Mouse (Mus musculus) megakaryocyte, embryonic 14.5 days (primary cell): ENCODE data around the gene Slc18a3. TPM values are rescaled to one million over a fixed set of nuclear protein-coding genes. Genes with fewer than 3 reads are reported as not detected.

Source experiments
- H3K27me3 ChIP-seq: replicated peaks from 2 replicates; pipeline ENCODE3; 2012; ENCODE audit warnings: inconsistent platforms
- H3K36me3 ChIP-seq: replicated peaks from 2 replicates; pipeline ENCODE3; 2012; ENCODE audit warnings: low read length, inconsistent platforms, mixed read lengths
- H3K4me1 ChIP-seq: 2 replicates; pipeline ENCODE4 v1.6.1; 2012; ENCODE audit warnings: inconsistent platforms
- H3K4me3 ChIP-seq: replicated peaks from 2 replicates; pipeline ENCODE3; 2012; ENCODE audit warnings: moderate library complexity, mild to moderate bottlenecking, inconsistent platforms
- H3K9me3 ChIP-seq: 2 replicates; pipeline ENCODE4 v1.6.1; 2012; ENCODE audit warnings: inconsistent platforms
- FLI1 ChIP-seq: IDR thresholded peaks from 2 replicates; pipeline ENCODE4 v1.6.1; 2012; ENCODE audit warnings: low read length, inconsistent platforms, mixed read lengths
- GATA1 ChIP-seq: IDR thresholded peaks from 3 replicates; pipeline ENCODE4 v1.6.1; 2012; ENCODE audit warnings: mixed read lengths, low read length, inconsistent platforms, borderline replicate concordance
- polyA plus RNA-seq: library from polyadenylated mRNA; stranded (reverse); fragments of >175 nt; gene quantifications from 2 replicates; pipeline ENCODE4 v1.2.3, GENCODE M21; 2012; ENCODE audit warnings: low replicate concordance; ENCODE audit not compliant: insufficient read depth

Slc18a3 gene
- polyA plus RNA-seq, 1 experiment: not detected

DNA sequence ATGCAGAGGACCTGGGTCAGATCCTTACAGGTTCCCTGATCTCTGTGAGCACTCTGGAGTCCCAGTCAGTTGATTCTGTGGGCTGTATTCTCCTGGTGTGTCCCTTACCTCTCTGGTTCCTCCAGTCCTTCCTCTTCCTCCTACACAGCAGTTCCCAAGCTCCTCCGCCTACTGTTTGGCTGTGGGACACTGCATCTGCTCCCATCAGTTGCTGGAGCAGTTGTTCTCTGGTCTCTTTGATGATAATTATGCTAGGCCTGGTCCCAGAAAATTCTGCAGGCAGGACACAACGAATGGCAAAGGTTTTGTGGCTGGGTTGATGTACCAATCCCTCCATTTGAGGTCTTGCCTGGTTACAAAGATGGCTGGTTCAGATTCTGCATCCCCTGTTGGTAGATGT is 36.7 kb upstream of the Slc18a3 start:
- Histone ChIP-seq H3K36me3 (no peaks in the 10 kb centered on the region), H3K4me1 (peaks cover 67% of the 10 kb centered on the region), H3K27me3 (peaks cover 2% of the 10 kb centered on the region), H3K9me3 (no peaks in the 10 kb centered on the region), H3K4me3 (no peak overlapping the region)
- TF ChIP-seq FLI1: no peak
- no peak for TF ChIP-seq GATA1

DNA sequence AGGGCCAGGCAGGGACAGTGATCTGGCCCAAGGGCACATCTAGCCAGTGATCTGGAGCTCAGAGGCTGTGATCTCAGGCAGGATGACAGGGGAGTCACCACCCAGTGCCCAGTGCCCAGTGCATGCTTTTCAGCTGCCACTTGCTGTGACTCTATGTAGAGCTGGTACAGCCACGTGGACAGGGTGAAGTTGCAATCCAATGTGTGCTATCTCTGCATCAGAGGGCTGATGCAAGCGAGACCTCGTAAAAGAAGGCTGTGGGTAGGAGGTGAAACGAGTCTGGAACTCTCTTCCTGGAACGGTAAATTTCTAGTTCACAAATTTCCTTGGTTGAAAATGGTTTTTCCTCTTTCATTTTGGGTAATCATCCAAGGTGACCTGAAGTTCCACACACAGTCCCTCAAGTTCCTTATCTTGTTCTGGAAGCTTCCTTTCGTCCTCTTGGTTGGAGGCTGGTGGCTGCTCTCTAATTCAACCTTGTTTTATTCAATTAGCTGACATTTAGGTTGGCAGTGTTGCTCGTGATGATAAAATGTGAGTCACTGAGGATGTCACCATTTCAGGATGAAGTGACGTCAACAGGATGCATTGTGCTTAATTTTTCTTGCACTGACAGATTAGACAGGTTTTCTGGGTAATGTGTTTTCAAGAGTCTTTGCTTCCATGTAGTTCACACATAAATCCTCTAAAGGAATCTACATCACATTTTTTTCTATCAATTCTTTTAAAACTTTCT is 31.6 kb upstream of the Slc18a3 start:
- Histone ChIP-seq H3K4me1 (peaks cover 63% of the 10 kb centered on the region), H3K27me3 (peaks cover 6% of the 10 kb centered on the region), H3K36me3 (no peaks in the 10 kb centered on the region), H3K9me3 (no peaks in the 10 kb centered on the region), H3K4me3 (peak overlapping the region; percentile 33)
- TF ChIP-seq FLI1: no peak
- no peak for TF ChIP-seq GATA1

GRCm38 (mm10) chr14:32492521-32492920 is 27.9 kb upstream of the Slc18a3 start:
- Histone ChIP-seq H3K4me1 (peaks cover 44% of the 10 kb centered on the region), H3K9me3 (peaks cover 12% of the 10 kb centered on the region), H3K27me3 (peaks cover 25% of the 10 kb centered on the region), H3K36me3 (no peaks in the 10 kb centered on the region), H3K4me3 (peak overlapping the region; percentile 88)
- TF ChIP-seq FLI1: no peak
- no peak for TF ChIP-seq GATA1

DNA sequence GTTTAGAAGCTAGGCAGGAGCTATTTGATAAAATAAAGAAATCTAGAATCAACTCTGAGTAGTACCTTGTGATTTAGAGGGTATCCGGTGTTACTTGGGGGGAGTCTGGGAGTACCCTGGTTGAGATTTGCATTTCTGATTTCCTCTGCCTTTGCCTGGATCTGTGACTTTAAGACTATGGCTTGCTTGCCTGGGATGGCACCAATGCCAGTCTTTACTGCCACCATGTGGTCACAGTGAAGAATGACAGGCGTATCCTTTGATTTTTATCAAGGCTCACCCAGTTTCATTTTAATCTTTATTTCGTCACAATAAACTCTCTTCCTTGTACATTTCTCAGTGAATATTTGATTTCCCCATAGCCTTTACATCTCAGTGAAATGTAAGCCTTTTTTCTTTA is 17.4 kb upstream of the Slc18a3 start:
- H3K36me3 ChIP-seq: no peaks in the 10 kb centered on the region
- no peaks in the 10 kb centered on the region for H3K9me3 ChIP-seq
- no peak for TF ChIP-seq GATA1
- no peak for TF ChIP-seq FLI1
- peaks cover 9% of the 10 kb centered on the region; the same call in 1 of the 2 replicates for H3K4me1 ChIP-seq
- H3K4me3 ChIP-seq: no peak overlapping the region
- H3K27me3 ChIP-seq: peaks cover 63% of the 10 kb centered on the region

- TF ChIP-seq FLI1 (no peak), GATA1 (no peak)
- H3K27me3 ChIP-seq: peaks cover 60% of the 10 kb centered on the region
- H3K4me3 ChIP-seq: no peak overlapping the region
- no peaks in the 10 kb centered on the region for H3K36me3 ChIP-seq
- no peaks in the 10 kb centered on the region for H3K4me1 ChIP-seq
- no peaks in the 10 kb centered on the region for H3K9me3 ChIP-seq
Measured at GRCm38 (mm10) chr14:32477581-32477980, 12.9 kb upstream of the Slc18a3 start.

- Histone ChIP-seq H3K9me3 (no peaks in the 10 kb centered on the region), H3K4me1 (no peaks in the 10 kb centered on the region), H3K36me3 (no peaks in the 10 kb centered on the region), H3K4me3 (no peak overlapping the region), H3K27me3 (peaks cover 62% of the 10 kb centered on the region)
- no peak for TF ChIP-seq GATA1
- TF ChIP-seq FLI1: no peak
Measured at GRCm38 (mm10) chr14:32476559-32476958, 11.9 kb upstream of the Slc18a3 start.

DNA sequence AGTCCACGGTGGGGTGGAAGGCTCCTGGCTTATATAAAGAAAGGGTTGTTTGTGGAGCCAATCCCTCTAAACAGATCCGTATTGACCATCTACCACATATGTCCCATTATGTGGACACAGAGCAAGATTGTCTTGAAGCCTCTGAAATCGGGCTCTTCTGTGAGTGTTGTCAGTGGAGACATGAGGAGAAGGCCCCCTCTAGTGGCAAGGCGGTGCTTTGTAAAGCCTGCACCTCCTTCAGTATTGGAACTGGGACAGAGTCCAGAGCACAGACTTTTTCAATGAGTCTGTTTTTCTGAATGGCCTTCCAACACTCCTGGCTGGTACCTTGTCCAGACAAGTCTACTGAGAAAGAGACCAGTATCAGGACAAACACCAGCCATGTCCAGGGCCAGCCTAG is 8.3 kb upstream of the Slc18a3 start:
- peaks cover 47% of the 10 kb centered on the region for H3K27me3 ChIP-seq
- H3K4me3 ChIP-seq: no peak overlapping the region
- no peaks in the 10 kb centered on the region for H3K9me3 ChIP-seq
- no peak for TF ChIP-seq GATA1
- H3K36me3 ChIP-seq: no peaks in the 10 kb centered on the region
- no peaks in the 10 kb centered on the region for H3K4me1 ChIP-seq

GRCm38 (mm10) chr14:32467606-32468005 is 3.0 kb upstream of the Slc18a3 start:
- H3K4me3 ChIP-seq: no peak overlapping the region
- H3K36me3 ChIP-seq: no peaks in the 10 kb centered on the region
- H3K4me1 ChIP-seq: peaks cover 21% of the 10 kb centered on the region
- no peak for TF ChIP-seq FLI1
- TF ChIP-seq GATA1: no peak
- H3K27me3 ChIP-seq: peaks cover 68% of the 10 kb centered on the region
- H3K9me3 ChIP-seq: peaks cover 10% of the 10 kb centered on the region; the same call in 1 of the 2 replicates

- H3K4me1 ChIP-seq: peaks cover 21% of the 10 kb centered on the region
- no peak within 1 kb of the TSS for H3K4me3 ChIP-seq
- TF ChIP-seq FLI1: no peak
- no peak for TF ChIP-seq GATA1
- H3K27me3 ChIP-seq: peaks cover 82% of the 10 kb centered on the region
- H3K9me3 ChIP-seq: peaks cover 12% of the 10 kb centered on the region; the same call in 1 of the 2 replicates
- H3K36me3 ChIP-seq: no peaks in the 10 kb centered on the region
Measured at GRCm38 (mm10) chr14:32465889-32466288, 1.2 kb upstream of the Slc18a3 start, which contains the start of gene Chat. Chat (minus strand) TSS chr14:32465989.

DNA sequence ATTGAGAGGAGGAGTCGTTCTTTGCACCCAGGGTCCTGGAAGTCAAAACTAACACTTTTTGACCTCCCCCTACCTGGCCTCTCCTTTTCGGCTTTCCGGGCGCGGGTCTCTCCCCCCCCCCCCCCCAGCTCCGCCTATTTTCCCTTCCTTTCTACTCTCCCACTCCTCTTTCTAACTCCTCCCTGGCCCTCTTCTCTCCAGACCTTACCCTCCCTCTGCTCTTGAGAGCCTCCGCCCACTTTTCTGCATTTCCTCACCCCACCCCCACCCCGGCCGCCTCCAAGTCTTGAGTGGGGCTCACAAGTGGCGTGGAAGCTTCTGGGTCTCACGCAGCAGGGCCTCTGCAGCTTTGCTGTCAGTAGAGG is 838 bp upstream of the Slc18a3 start:
- no peak overlapping the region for H3K4me3 ChIP-seq
- TF ChIP-seq GATA1: no peak
- TF ChIP-seq FLI1: no peak
- H3K27me3 ChIP-seq: peaks cover 86% of the 10 kb centered on the region

More for the DNA sequence above, 838 bp upstream of the Slc18a3 start:
- Histone ChIP-seq H3K36me3 (no peaks in the 10 kb centered on the region), H3K4me1 (peaks cover 21% of the 10 kb centered on the region), H3K9me3 (peaks cover 12% of the 10 kb centered on the region; the same call in 1 of the 2 replicates)
